Mouse (Mus musculus) stomach, postnatal 0 days (tissue): ENCODE data around the gene Lsm5. TPM values are rescaled to one million over a fixed set of nuclear protein-coding genes. Genes with fewer than 3 reads are reported as not detected.
A peak's percentile ranks its signal among the peaks of the same experiment; 100 is the strongest.

Experiments used
- ATAC-seq: fragments of 200-750 bp; cut with Nextera tagmentation; 2 replicates; pipeline ENCODE4 v1.8.0; 2017; ENCODE audit not compliant: low FRiP score, low TSS enrichment
- DNase-seq: peaks from one replicate; pipeline ENCODE4 v3.0.0-alpha.2; 2016; ENCODE audit warnings: low spot score
- H3K27ac ChIP-seq: fragments of 300-500 bp; sonication (generic); replicated peaks from 2 replicates; pipeline ENCODE4 v1.5.1; 2014; ENCODE audit warnings: mild to moderate bottlenecking, control low read depth
- H3K27me3 ChIP-seq: fragments of 300-500 bp; sonication (generic); 2 replicates; pipeline ENCODE4 v1.6.1; 2014; ENCODE audit warnings: low read length; ENCODE audit not compliant: control insufficient read depth, insufficient read depth
- H3K36me3 ChIP-seq: fragments of 300-500 bp; sonication (generic); 2 replicates; pipeline ENCODE4 v1.6.1; 2014; ENCODE audit warnings: low read length, mixed read lengths; ENCODE audit not compliant: control insufficient read depth, insufficient read depth
- H3K4me1 ChIP-seq: fragments of 300-500 bp; sonication (generic); replicated peaks from 2 replicates; pipeline ENCODE4 v1.6.1; 2014; ENCODE audit warnings: antibody characterized with exemption; ENCODE audit not compliant: control insufficient read depth, insufficient read depth
- H3K4me2 ChIP-seq: fragments of 300-500 bp; sonication (generic); replicated peaks from 2 replicates; pipeline ENCODE4 v1.6.1; 2014; ENCODE audit warnings: low read depth, mild to moderate bottlenecking, control low read depth, moderate library complexity
- H3K4me3 ChIP-seq: fragments of 300-500 bp; sonication (generic); 2 replicates; pipeline ENCODE4 v1.5.1; 2014; ENCODE audit warnings: low read depth, low read length, control low read depth
- H3K9ac ChIP-seq: fragments of 300-500 bp; sonication (generic); 2 replicates; pipeline ENCODE4 v1.6.1; 2014; ENCODE audit warnings: mild to moderate bottlenecking, low read length, control low read depth, mixed read lengths
- H3K9me3 ChIP-seq: fragments of 300-500 bp; sonication (generic); 2 replicates; pipeline ENCODE4 v1.6.1; 2016; ENCODE audit warnings: low read length; ENCODE audit not compliant: control insufficient read depth
- CTCF ChIP-seq: IDR thresholded peaks from 2 replicates; pipeline ENCODE4 v1.5.1; 2016; ENCODE audit warnings: antibody characterized with exemption, low read depth, mild to moderate bottlenecking, moderate library complexity
- EP300 ChIP-seq: optimal IDR thresholded peaks from 2 replicates; pipeline ENCODE3; 2016; ENCODE audit warnings: antibody characterized with exemption
- WGBS: fragments of 180-500 bp; shearing (Covaris S2); extraction: QIAGEN DNeasy Blood & Tissue Kit; methylation state at CpG from one replicate; pipeline ENCODE4 v1.1.7; 2014; 5-methylcytosine and 5-hydroxymethylcytosine counted together
- polyA plus RNA-seq: library from polyadenylated mRNA; unstranded; fragments of >200 nt; fragmentation: Nextera tagmentation; extraction: Ambion mirVana; gene quantifications from 2 replicates; pipeline ENCODE4 v1.2.1, GENCODE M21; 2015

Gene Lsm5
- polyA plus RNA-seq, result 110 and 116 TPM in 2 replicates

- Histone ChIP-seq H3K4me1 (no peaks in the 10 kb centered on the region), H3K4me3 (peak within 1 kb of the TSS; percentile 64), H3K4me2 (peak within 1 kb of the TSS; percentile 74), H3K36me3 (no peaks in the 10 kb centered on the region; the same call in 1 of the 2 replicates), H3K27me3 (no peaks in the 10 kb centered on the region), H3K9ac (peak within 1 kb of the TSS; percentile 62), H3K27ac (no peak within 1 kb of the TSS), H3K9me3 (no peaks in the 10 kb centered on the region)
- TF ChIP-seq EP300 (no peak), CTCF (peak; percentile 14; the same call in 1 of the 2 replicates)
- peak; percentile 86 for DNase-seq
- ATAC-seq, result peak; percentile 93
- WGBS, result under 1% methylated on average over 46 of the region's 46 CpGs
Observed at GRCm38 (mm10) chr6:56703931-56704900, at the start of gene Lsm5. Gene Lsm5 (minus strand): TSS chr6:56704710.

- no peaks in the 10 kb centered on the region for H3K4me1 ChIP-seq
- H3K9ac ChIP-seq, result no peak overlapping the region
- 89% methylated on average over 3 of the region's 3 CpGs for WGBS
- H3K4me2 ChIP-seq, result no peak overlapping the region
- DNase-seq (no peak), ATAC-seq (no peak)
- peaks cover 12% of the 10 kb centered on the region; the same call in 1 of the 2 replicates for H3K36me3 ChIP-seq
- H3K9me3 ChIP-seq, result no peaks in the 10 kb centered on the region
- H3K4me3 ChIP-seq, result no peak overlapping the region
- H3K27me3 ChIP-seq, result no peaks in the 10 kb centered on the region
- no peak for TF ChIP-seq CTCF
- no peak for TF ChIP-seq EP300
- H3K27ac ChIP-seq, result no peak overlapping the region
Observed at GRCm38 (mm10) chr6:56753719-56754118, 49.2 kb upstream of the Lsm5 start.

- H3K9ac ChIP-seq, result no peak overlapping the region
- H3K27me3 ChIP-seq, result no peaks in the 10 kb centered on the region
- no peak overlapping the region for H3K4me2 ChIP-seq
- H3K9me3 ChIP-seq, result no peaks in the 10 kb centered on the region
- no peak for ATAC-seq
- WGBS, result 57% methylated on average over 5 of the region's 5 CpGs
- H3K27ac ChIP-seq, result no peak overlapping the region
- no peak for DNase-seq
- H3K36me3 ChIP-seq, result peaks cover 7% of the 10 kb centered on the region; the same call in 1 of the 2 replicates
- H3K4me3 ChIP-seq, result no peak overlapping the region
- no peak for TF ChIP-seq CTCF
- TF ChIP-seq EP300, result no peak
- no peaks in the 10 kb centered on the region for H3K4me1 ChIP-seq
Observed at GRCm38 (mm10) chr6:56745950-56746543, 41.5 kb upstream of the Lsm5 start.

- Histone ChIP-seq H3K9ac (no peak overlapping the region), H3K4me2 (no peak overlapping the region), H3K4me1 (no peaks in the 10 kb centered on the region), H3K27ac (no peak overlapping the region), H3K27me3 (no peaks in the 10 kb centered on the region), H3K36me3 (peaks cover 10% of the 10 kb centered on the region), H3K4me3 (no peak overlapping the region), H3K9me3 (no peaks in the 10 kb centered on the region)
- DNase-seq (no peak), ATAC-seq (no peak)
- WGBS, result 78% methylated on average over 2 of the region's 2 CpGs
- TF ChIP-seq EP300 (no peak), CTCF (no peak)
Observed at GRCm38 (mm10) chr6:56732545-56732944, 28.0 kb upstream of the Lsm5 start.

GRCm38 (mm10) chr6:56720877-56721276 is 16.4 kb upstream of the Lsm5 start:
- Histone ChIP-seq H3K4me2 (no peak overlapping the region), H3K27me3 (no peaks in the 10 kb centered on the region), H3K27ac (no peak overlapping the region), H3K36me3 (0 out of 2 replicates have a peak, but pooled peaks cover 2% of the 10 kb centered on the region), H3K4me3 (no peak overlapping the region), H3K4me1 (no peaks in the 10 kb centered on the region), H3K9me3 (no peaks in the 10 kb centered on the region), H3K9ac (no peak overlapping the region)
- no peak for ATAC-seq
- TF ChIP-seq EP300 (no peak), CTCF (no peak)
- no peak for DNase-seq
- 55% methylated on average over 3 of the region's 3 CpGs for WGBS

- WGBS, result 69% methylated on average over 1 of the region's 1 CpGs
Observed at GRCm38 (mm10) chr6:56719071-56719470, 14.6 kb upstream of the Lsm5 start.

More at GRCm38 (mm10) chr6:56719071-56719470, 14.6 kb upstream of the Lsm5 start:
- TF ChIP-seq EP300 (no peak), CTCF (no peak)
- no peak overlapping the region for H3K27ac ChIP-seq
- no peak overlapping the region for H3K9ac ChIP-seq
- H3K4me1 ChIP-seq, result no peaks in the 10 kb centered on the region
- no peak for ATAC-seq
- no peak overlapping the region for H3K4me2 ChIP-seq
- no peak for DNase-seq
- no peaks in the 10 kb centered on the region for H3K36me3 ChIP-seq
- H3K9me3 ChIP-seq, result no peaks in the 10 kb centered on the region
- H3K27me3 ChIP-seq, result no peaks in the 10 kb centered on the region
- no peak overlapping the region for H3K4me3 ChIP-seq
